Mouse (Mus musculus) kidney, adult 10 weeks (tissue): ENCODE data around the gene Snapc1. TPM values are rescaled to one million over a fixed set of nuclear protein-coding genes. Genes with fewer than 3 reads are reported as not detected.

ENCODE experiments used
- polyA plus RNA-seq: library from polyadenylated mRNA; stranded (reverse); fragments of 350-450 nt; fragmentation: Illumina TruSeq; extraction: RNeasy Lipid Tissue Mini Kit (QIAGEN cat#74804); gene quantifications from one replicate; pipeline ENCODE4 v1.2.3, GENCODE M21; 2014; ENCODE audit warnings: low read depth, low replicate concordance

The Snapc1 gene
- 12.1 TPM for polyA plus RNA-seq

DNA sequence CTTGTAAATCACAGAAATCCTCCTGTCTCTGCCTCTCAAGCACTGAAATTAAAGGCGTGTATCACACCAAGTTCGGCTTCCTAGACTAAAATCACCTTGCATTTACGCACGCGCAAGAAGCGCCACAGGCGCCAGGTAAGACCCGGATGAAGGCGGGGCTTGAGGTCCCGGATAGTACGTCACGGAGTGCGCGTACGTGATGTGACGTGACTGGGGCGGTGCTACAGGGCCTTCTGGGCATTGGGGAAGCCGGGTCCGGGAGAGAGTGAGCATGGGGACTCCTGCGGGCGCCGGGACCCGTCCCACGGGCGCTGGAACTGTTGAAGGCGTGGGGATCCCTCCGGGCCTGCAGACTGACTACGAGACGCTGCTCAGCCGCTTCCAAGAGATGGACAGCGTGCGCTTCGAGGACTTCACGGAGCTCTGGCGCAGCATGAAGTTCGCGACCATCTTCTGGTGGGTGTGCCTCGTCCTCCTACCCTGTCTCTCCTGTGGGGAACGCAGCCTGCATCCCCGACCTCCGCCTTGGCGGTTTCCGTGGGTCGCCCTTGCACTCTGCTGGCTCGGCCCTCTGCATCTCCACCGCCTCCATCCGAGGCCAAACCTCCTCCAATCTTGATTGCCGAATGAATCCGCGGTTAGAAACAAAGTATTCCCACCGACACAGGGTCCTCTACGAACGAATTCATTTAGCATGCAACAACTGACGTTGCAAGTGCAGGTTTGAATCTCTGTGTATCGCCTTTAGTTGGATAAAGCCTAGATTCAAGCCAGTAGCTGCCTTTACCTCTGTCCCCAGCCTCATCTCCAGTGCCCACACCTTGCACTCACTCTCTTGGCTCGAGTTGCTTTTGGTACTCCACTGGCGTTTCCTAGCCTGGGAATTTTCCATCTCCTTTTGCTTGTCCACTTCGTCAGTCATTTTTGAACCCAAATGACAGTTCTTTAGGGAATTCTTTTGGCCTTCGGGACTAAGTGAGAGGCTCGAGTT lies at the start of gene Snapc1:
Snapc1 (plus strand) TSS at position 191 of the 991 bp plus-strand sequence.

DNA sequence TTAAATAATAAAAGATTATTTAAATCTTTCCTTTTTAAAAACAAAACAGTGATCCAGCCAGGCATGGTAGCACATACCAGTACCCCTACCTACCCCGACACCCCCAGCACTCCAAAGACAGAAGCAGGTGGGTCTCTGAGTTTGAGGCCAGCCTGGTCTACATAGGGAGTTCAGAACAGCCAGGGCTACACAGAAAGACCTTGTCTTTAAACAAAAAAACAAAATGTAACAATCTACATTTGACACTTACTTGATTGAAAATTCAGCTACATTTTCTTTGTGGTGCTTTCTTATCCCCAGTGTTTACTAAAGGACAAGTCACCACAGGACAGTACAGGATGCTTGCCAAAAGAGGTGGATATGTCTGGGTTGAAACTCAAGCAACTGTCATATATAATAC lies 26.9 kb upstream of the Snapc1 start, which contains the start of gene Gm49321:
Gm49321 (plus strand) TSS at position 301 of the 400 bp plus-strand sequence.

DNA sequence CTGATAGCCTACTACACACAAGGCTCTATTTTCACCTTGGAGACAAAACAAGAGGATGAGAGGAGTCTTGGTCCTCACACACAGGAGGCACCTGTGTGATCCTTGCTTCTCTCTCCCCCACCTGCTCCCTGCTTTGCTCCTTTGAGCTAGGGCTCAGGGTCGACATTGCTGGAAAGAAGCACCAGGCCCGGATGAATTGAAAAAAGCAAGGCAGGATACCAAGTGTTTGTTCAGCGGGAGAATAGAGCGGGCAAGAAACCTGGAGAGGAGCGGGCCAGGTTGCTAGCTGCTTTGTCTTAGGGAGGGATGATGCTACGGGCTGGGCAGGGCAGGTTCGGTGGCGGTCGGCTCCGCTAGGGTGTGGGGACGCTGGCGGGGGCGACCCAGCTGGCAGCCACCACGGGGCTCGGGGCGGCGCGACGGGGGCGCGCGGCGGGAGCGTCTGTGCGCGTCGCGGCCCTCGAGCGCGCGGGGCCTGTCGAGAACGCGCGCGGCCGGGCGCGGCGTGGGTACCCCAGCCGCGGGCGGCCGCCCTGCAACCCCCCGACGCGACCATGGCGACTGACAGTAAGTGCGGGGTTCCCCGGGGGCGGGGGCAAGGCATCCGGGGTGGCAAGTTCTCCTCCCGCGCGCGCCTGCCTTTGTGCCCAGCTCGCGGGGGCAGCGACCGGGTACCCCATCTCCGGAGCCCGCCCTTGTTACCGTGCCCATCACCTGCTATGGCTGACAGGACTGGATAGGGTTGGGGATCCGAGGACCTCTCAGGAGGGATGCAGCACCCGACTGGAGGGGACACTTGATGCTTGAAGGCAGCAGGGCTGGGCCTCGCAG lies 33.2 kb downstream of the Snapc1 start, which contains the start of gene Syt16:
Syt16 (plus strand) TSS at position 365 of the 831 bp plus-strand sequence.

Other genes starting within 250 kb of the Snapc1 start
- 174 TPM for gene Hif1a, start 63.1 kb upstream of the Snapc1 start, polyA plus RNA-seq
- not detected for gene Gm49321, start 26.8 kb upstream of the Snapc1 start, polyA plus RNA-seq
- not detected for gene Syt16, start 33.2 kb downstream of the Snapc1 start, polyA plus RNA-seq